Mouse (Mus musculus): ENCODE data around the gene Prss8. TPM values are rescaled to one million over a fixed set of nuclear protein-coding genes. Genes with fewer than 3 reads are reported as not detected.

Gene Prss8
- polyA plus RNA-seq, 1 experiment: not detected

DNA sequence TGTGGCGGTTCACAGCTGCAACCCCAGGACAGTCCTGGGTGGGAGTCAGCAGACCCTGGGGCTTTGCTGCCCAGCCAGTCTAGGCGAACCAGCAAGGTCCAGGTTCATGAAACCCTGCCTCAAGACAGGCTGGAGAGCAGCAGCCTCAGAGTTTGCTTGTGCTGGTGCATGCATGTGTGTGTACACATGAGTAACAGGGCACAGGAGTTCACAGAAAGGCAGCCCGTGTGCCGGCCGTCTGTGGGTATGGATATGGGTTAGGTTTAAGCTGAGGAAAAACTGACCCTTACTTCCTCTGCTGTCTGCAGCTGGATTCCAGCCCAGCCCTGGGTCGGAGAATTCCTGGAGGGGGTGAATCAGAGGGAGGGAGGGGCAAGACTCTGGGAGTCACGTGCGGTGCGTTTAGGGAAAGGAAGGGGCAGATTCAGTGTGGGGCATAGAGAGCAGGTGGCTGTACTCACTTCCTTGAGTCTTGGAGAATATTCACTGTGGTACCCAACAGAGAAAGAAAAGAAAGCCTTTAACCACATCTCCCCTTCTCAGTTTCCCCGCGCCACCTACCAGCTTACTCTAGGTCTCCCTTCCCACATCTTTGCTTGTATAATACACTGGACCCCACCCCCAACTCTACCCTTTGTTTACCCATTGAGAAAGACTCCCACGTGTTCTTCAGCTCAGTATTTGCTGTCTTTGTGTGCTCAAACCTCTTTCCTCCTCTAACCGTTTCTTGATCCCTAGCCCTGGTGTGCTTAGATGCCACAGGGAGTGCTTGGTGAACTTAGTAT lies 1.6 kb upstream of the Prss8 start:
- TF ChIP-seq CTCF (IDR thresholded peaks at IDR 0.05; ENCODE audit: insufficient read depth, low read depth, low read length) (no peak), POLR2A (IDR thresholded peaks at IDR 0.05; ENCODE audit: insufficient read depth, low read depth, low read length) (no peak)
- peaks cover 21% of the 10 kb centered on the region for H3K4me1 ChIP-seq (ENCODE audit: control insufficient read depth, insufficient read depth, low read length)
- no peak overlapping the region for H3K4me3 ChIP-seq (ENCODE audit: insufficient read depth, low read depth, low read length)
- 35% methylated on average over 13 of the region's 13 CpGs for WGBS
- no peak overlapping the region for H3K27ac ChIP-seq (ENCODE audit: insufficient read depth, low read depth, low read length)

DNA sequence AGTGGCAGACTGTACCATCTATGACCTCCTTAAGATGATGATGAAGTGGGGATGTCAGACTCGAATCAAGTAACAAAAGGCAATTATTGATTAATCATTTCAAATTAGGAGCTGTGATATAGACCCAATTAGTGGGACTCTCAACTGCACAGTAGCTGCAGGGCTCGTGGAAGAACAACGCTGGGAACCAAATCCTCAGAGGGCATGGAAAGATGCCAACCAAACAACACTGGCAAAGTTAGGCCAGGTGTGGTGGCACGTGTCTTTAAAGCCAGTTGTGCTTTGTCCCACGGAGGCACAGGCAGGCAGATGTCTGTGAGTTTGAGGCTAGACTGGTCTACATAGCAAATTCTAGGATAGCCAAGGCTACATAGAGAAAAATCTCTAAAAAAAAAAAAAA lies 732 bp upstream of the Prss8 start:
- WGBS: 76% methylated on average over 5 of the region's 5 CpGs
- Histone ChIP-seq H3K27ac (ENCODE audit: insufficient read depth, low read depth, low read length) (no peak overlapping the region), H3K4me3 (ENCODE audit: insufficient read depth, low read depth, low read length) (no peak overlapping the region), H3K4me1 (ENCODE audit: control insufficient read depth, insufficient read depth, low read length) (peaks cover 14% of the 10 kb centered on the region)
- TF ChIP-seq CTCF (IDR thresholded peaks at IDR 0.05; ENCODE audit: insufficient read depth, low read depth, low read length) (no peak), POLR2A (IDR thresholded peaks at IDR 0.05; ENCODE audit: insufficient read depth, low read depth, low read length) (no peak)

DNA sequence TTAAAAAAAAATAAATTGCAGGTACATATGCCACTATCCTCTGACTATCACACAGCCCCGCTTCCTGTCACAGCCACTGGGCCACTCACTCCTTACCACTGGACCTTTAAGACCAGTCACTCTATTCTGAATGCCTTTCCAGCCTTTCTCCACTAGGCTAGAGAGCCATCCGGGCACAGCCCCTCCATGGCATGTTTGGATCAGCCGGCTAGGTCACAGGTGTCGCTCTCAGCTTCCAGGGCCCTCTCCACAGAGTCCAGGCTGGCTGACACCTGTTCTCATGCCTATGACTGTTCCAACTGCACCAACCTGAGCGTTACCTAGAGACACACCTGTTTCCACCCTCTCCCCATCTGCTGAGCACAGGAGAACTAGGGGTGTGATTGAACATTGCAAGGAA lies 1.3 kb downstream of the Prss8 start:
- TF ChIP-seq POLR2A (IDR thresholded peaks at IDR 0.05; ENCODE audit: insufficient read depth, low read depth, low read length): no peak
- no peak for TF ChIP-seq CTCF (IDR thresholded peaks at IDR 0.05; ENCODE audit: insufficient read depth, low read depth, low read length)
- no peak overlapping the region for H3K27ac ChIP-seq (ENCODE audit: insufficient read depth, low read depth, low read length)
- H3K4me3 ChIP-seq (ENCODE audit: insufficient read depth, low read depth, low read length): no peak overlapping the region
- WGBS: 62% methylated on average over 5 of the region's 5 CpGs
- H3K4me1 ChIP-seq (ENCODE audit: control insufficient read depth, insufficient read depth, low read length): peaks cover 14% of the 10 kb centered on the region

DNA sequence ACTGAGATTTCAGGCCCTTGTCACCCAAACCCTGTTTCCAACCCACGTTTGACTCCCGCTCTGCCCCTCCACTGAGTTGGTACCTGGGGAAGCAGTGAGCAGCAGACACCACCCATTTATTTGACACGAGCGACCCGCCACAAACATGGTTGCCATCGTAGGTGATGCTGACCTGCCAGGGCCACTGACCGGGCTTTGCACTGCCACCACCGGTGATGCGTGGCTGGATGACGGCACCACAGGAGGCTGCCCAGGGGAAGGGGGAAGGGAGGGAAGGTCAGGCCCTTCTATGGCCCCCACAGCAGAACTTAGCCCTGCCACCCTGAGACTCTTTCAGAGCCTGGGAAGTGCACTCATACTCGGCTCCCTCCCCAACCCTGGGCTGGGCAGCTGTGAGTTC lies 2.2 kb downstream of the Prss8 start:
- WGBS: 85% methylated on average over 11 of the region's 11 CpGs
- Histone ChIP-seq H3K4me3 (ENCODE audit: insufficient read depth, low read depth, low read length) (no peak overlapping the region), H3K4me1 (ENCODE audit: control insufficient read depth, insufficient read depth, low read length) (peaks cover 12% of the 10 kb centered on the region), H3K27ac (ENCODE audit: insufficient read depth, low read depth, low read length) (no peak overlapping the region)
- no peak for TF ChIP-seq POLR2A (IDR thresholded peaks at IDR 0.05; ENCODE audit: insufficient read depth, low read depth, low read length)
- no peak for TF ChIP-seq CTCF (IDR thresholded peaks at IDR 0.05; ENCODE audit: insufficient read depth, low read depth, low read length)

DNA sequence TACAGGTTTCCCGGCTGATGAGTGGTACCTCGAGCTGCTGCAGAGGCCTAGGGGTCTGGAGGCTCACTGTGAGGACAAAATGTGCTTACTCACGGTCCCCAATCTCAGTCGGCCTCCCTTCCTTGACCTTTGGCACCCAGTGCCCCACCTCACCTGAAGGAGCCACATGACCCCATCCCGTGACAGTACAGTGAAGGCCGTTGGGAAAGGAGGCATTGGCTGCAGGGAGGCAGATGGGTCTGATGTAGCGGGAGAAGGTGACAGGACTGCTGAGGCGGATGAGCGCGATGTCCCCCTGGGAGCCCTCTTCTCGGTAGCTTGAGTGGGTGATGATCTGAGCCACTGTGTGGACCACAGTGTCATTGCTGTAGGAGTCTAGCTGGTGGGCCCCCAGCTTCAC lies 3.1 kb downstream of the Prss8 start:
- Histone ChIP-seq H3K27ac (ENCODE audit: insufficient read depth, low read depth, low read length) (no peak overlapping the region), H3K4me1 (ENCODE audit: control insufficient read depth, insufficient read depth, low read length) (peaks cover 5% of the 10 kb centered on the region; the same call in 1 of the 2 replicates), H3K4me3 (ENCODE audit: insufficient read depth, low read depth, low read length) (no peak overlapping the region)
- TF ChIP-seq CTCF (IDR thresholded peaks at IDR 0.05; ENCODE audit: insufficient read depth, low read depth, low read length) (no peak), POLR2A (IDR thresholded peaks at IDR 0.05; ENCODE audit: insufficient read depth, low read depth, low read length) (no peak)
- 86% methylated on average over 11 of the region's 11 CpGs for WGBS

DNA sequence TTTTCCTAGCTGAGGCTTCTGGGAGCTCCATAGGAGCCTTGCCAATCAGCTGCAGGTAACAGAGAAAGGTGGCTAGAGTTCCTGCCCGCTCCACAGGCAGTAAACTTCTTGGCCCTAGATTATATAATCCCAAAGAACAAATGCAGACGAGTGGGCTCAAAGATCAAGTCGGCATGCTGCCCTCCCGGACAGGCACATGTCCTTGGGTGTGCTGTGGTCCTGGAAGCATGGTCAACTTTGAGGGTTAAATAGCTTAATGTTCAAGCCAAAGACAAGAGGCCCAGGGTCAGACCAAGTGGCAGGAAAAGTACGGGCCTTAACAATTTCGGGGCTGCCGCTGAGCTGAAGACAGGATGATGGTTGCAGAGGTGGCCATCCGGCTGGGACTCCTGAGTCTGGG lies 3.8 kb downstream of the Prss8 start:
- WGBS: 86% methylated on average over 8 of the region's 8 CpGs
- Histone ChIP-seq H3K4me1 (ENCODE audit: control insufficient read depth, insufficient read depth, low read length) (no peaks in the 10 kb centered on the region), H3K4me3 (ENCODE audit: insufficient read depth, low read depth, low read length) (no peak overlapping the region), H3K27ac (ENCODE audit: insufficient read depth, low read depth, low read length) (no peak overlapping the region)
- TF ChIP-seq POLR2A (IDR thresholded peaks at IDR 0.05; ENCODE audit: insufficient read depth, low read depth, low read length) (no peak), CTCF (IDR thresholded peaks at IDR 0.05; ENCODE audit: insufficient read depth, low read depth, low read length) (no peak)

DNA sequence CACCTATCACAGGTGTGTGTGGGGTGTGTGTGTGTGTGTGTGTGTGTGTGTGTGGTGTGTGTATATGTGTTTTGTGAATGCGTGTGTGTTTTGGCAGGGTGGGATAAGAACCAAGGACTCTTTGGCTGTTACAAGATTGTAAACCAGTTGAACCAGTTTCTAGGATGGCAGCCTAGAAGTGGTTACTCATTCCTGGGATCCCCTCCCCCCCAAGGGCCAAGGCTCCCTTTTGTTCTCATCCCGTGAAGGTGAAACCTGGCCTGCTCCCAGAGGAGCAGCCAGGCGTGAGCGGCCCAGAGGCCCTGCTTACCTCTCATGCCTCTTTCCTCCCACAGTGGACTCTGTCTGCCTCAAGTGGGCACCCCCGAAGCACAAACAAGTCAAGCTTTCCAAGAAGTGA lies 4.7 kb downstream of the Prss8 start:
- no peak for TF ChIP-seq CTCF (IDR thresholded peaks at IDR 0.05; ENCODE audit: insufficient read depth, low read depth, low read length)
- TF ChIP-seq POLR2A (IDR thresholded peaks at IDR 0.05; ENCODE audit: insufficient read depth, low read depth, low read length): no peak
- WGBS: 62% methylated on average over 5 of the region's 5 CpGs
- Histone ChIP-seq H3K4me1 (ENCODE audit: control insufficient read depth, insufficient read depth, low read length) (no peaks in the 10 kb centered on the region), H3K4me3 (ENCODE audit: insufficient read depth, low read depth, low read length) (no peak overlapping the region), H3K27ac (ENCODE audit: insufficient read depth, low read depth, low read length) (no peak overlapping the region)

DNA sequence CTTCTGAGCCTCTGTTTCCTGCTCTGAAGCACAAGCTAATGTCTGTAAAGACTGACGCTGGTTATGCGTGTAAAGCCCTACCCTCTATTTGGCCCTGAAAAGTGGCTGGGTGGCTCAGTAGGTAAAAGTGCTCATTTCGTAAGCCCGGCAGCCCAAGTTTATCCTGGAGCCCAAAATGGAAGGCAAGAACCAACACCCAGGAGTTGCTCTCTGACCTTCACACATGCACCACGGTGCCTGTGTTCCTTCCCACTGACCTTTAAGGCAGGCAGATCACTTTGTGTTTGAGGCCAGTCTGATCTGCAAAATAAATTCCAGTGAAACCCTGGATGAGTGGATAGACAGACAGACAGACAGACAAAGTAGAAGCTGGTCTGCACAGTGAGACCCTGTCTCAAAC lies 6.2 kb downstream of the Prss8 start:
- no peak for TF ChIP-seq CTCF (IDR thresholded peaks at IDR 0.05; ENCODE audit: insufficient read depth, low read depth, low read length)
- TF ChIP-seq POLR2A (IDR thresholded peaks at IDR 0.05; ENCODE audit: insufficient read depth, low read depth, low read length): no peak
- WGBS: 86% methylated on average over 5 of the region's 5 CpGs
- H3K27ac ChIP-seq (ENCODE audit: insufficient read depth, low read depth, low read length): no peak overlapping the region
- H3K4me3 ChIP-seq (ENCODE audit: insufficient read depth, low read depth, low read length): no peak overlapping the region
- H3K4me1 ChIP-seq (ENCODE audit: control insufficient read depth, insufficient read depth, low read length): no peaks in the 10 kb centered on the region

DNA sequence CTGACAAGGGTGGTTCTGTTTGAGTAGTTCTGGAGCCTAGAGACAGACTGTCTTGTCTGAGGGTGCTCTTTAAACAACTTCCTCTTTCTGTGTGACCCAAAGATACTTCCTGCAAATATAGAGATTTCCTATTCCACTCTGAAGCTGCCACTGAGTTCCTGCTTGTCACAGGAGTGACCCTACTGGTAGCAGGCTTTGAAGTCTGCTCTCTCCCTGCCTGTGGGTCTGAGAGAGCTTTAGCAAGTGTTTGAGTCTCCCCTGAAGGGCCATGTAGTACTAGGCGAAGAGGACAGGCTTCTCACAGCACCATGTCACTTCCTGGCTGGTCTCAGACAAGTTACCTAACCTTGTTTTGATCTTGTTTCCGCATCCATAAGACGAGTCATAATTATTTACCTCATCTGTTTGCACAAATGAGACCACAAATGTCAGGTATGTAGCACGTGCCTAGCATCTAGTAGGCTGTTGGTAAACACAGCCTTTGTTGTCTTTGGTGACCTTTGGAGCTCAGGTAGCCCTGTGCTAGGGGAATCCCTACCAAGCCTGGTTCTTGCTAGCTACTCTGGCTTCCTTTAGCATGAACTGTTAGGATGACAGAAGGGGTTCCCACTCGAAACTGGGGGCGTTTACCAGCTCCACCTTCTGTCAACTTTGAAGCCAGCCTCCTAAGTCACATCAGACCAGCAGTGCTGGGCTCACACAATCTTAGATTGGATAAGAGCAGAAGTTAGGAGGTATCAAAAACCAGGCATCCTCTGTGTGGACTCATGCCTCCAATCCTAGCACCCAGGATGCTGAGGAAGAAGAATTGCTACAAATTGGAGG lies 7.2 kb downstream of the Prss8 start:
- no peak for TF ChIP-seq CTCF (IDR thresholded peaks at IDR 0.05; ENCODE audit: insufficient read depth, low read depth, low read length)
- TF ChIP-seq POLR2A (IDR thresholded peaks at IDR 0.05; ENCODE audit: insufficient read depth, low read depth, low read length): no peak
- Histone ChIP-seq H3K4me3 (ENCODE audit: insufficient read depth, low read depth, low read length) (no peak overlapping the region), H3K27ac (ENCODE audit: insufficient read depth, low read depth, low read length) (no peak overlapping the region), H3K4me1 (ENCODE audit: control insufficient read depth, insufficient read depth, low read length) (no peaks in the 10 kb centered on the region)
- WGBS: 78% methylated on average over 6 of the region's 6 CpGs
